Mouse (Mus musculus) cerebellum, postnatal 14 days (tissue): Measurements from ENCODE around the gene Scfd2.

Experiments
- DNase-seq, 2 experiments: peaks; one replicate each; pipeline ENCODE4 v3.0.0; 2021; ENCODE audit warnings: mixed read lengths in 2 of 2

Scfd2 gene

DNA sequence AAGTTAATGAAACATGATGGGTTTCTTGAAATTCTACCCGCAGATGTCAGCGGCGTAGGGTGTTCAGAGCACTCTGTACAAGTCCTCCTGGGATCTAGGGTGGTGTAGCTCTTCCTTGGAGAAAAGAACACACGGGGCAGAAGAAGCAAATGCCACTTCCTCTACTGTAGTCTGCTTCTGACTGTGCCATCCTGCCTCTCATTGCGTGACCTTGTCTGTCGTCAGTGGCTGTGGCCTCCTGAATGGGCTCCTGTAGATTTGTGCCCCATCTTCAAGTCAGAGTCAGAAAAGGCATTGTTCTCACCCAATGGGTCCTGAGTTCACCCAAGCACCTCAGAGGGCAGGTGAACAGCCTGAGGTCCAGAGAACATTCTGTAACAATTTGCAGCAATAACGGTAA, 367.0 kb downstream of the Scfd2 start:
- no peak for DNase-seq

DNA sequence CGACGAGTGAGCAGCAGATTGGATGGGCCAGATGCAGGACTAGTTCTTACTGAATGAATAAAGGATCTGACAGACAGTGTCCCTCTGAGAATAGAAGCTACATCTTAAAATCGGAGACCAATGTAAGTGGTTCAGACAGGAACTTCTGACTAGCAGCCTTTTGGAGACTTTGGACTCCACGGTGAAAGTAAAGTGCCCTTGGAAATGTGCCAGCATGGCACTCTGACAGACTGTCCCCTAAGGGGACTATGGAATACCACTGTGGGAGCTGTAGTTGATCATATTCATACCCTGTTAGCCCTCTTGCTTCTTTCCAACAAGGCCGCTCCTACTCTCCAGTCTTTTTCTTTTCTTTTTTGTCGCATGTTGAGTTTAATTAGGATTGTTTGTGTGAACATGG, 368.4 kb downstream of the Scfd2 start:
- no peak for DNase-seq

DNA sequence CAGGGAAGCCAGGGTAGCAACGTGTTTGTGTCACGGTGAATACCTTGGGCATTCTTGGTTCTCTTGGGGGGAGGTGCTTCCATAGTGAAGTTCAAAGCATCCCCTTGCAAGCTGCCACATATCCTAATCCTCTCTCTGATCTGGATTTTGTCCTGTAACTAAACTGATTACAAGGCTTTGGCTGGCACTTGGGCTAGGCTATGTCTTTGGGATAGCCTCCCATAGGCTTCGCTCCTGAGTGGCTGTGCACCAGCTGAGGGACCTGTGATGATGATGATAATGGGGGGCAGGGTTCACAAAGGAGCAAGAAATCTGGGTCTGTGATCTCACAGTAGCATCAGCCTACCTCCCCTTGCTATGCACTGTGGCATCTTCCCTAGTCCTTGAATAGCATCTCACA, 369.5 kb downstream of the Scfd2 start:
- no peak for DNase-seq

DNA sequence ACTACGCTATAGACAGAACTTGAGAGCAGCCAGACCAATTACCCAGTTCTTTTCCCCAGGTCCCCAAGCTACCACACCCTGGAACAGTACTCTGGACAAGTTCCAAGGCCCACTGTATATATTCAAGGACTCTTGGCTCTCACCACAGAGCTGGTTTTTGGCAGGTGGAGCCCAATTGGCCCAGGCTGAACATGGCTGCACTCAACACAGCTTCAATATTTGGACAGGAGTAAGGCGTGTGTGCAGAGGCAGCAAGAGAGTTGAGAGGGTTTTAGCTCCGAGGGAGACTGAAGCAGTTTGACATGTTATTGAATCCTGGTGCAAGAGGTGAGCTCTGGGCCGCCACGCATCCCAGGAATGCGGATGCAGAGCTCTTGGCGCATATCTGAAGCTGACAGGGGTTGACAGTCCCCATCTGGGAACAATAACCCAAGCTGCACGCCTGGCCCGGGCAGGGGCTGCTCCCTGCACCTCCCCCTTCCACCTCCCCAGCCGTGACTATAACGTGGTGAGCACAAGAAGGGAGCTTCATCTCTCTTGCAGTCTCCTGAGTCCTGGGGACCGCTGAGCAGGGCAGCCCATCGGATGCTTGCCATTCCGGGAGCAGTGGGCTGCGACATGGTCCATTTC, 370.1 kb downstream of the Scfd2 start:
- peak; percentile 46 to 58 for DNase-seq

DNA sequence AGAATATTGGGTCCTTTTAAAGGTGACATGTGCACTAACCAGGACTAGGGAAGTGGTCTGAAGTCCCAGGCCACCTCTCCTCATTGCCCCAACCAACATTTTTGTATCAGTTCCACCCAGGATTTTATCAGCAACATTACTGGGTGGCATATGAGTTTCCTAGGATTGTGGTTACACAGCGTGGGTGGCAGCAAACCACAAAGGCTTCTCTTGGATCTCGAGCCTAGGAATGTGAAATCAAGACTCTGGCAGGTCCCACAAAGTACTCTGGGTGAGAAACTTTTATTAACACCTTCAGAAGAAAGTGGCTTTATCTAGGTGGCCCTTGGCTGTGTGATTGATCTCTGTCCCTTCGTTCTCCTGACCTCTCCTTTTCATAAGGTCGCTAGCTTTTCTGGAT, 371.2 kb downstream of the Scfd2 start:
- no peak for DNase-seq

DNA sequence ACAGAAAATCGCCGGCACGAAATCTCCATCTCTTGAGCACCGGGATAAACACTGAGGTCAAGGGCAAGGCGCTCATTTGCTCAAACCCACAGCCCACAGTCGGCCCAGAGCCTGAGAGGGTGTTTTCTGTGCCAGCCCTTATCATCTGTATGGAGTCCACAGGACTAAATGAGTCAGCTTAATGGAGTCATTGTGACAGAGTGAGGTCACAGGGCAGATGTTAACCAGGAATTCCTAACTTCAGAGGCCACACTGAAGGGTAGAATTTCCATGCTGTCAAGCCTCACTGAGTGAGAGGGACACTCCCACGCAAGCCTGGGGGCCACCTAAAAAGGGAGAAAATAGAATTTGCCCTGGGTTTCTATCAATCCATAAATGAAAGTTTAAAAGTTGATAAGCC, 371.7 kb downstream of the Scfd2 start:
- DNase-seq = no peak

DNA sequence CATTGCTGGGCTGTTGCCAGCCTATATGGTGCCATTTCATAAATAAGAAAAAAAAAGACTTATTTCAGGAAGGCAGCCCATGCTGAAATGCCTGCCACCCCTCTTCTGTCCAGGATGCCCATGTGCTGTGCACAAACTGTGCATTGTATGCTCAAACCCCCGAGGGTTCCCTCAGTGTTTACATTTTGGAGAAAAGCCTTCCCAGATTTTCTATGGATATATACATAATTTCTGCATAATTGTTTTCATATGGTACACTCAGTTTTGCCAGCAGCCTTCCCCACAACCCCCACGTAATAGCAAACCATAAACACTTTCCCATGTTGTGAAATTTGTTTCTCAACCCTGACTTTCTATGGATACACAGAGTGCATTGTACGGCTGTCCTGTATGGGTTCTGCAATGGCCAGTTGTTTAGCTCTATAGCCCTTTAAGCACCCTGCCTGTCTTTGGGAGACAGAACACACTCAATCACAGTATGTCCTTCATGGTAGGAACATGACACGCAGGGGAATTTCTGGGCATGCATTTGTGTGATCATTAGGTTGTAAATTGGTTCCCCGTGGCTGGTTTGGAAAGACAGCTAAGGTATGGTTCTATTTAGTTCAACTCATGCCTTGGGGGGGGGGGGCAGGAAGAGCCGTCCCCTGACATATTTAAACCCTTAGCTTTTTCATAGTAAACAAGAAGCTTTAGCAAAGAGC, 372.5 kb downstream of the Scfd2 start:
- no peak for DNase-seq

DNA sequence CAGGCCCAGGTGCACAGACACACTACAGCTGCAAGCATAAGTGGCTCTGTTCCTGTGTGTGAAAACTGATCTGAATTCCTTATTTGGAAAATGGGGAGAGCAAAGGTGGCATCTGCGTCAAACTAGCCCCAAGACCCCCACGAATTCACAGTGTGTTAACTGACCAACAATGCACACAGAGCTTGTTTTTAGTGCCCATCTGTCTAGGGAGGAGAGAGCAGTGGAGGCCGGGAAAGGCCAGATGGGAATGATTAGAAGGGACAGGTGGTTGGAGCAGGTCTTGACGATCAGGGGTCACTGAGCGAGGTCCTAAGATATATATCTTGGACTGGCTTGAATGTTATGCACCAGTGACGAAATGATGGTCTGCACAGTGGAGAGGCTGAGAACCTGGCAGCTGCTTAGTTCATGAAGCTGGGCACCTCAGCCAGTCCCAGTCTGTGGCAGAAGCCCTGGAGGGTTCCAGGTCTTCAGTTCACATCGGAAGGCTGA, 375.7 kb downstream of the Scfd2 start:
- peak; percentile 13 to 18 for DNase-seq
